Mouse (Mus musculus): ENCODE results near the gene Inpp1. TPM values are rescaled to one million over a fixed set of nuclear protein-coding genes. Genes with fewer than 3 reads are reported as not detected.

Inpp1 gene
- polyA plus RNA-seq, 1 experiment from 2014 or later, result 15.6 TPM

Other genes with a start within 250 kb of the Inpp1 start
- gene Nemp2, start 187.0 kb downstream of the Inpp1 start, polyA plus RNA-seq (2014; fragmentation: Nextera tagmentation; extraction: Ambion mirVana), result 14.3 and 16.2 TPM in 2 replicates
- gene Mfsd6, start 90.2 kb downstream of the Inpp1 start, polyA plus RNA-seq (2014; fragmentation: Nextera tagmentation; extraction: Ambion mirVana), result 6.4 and 6.6 TPM in 2 replicates
- gene Hibch, start 27.2 kb upstream of the Inpp1 start, polyA plus RNA-seq (2014; fragmentation: Nextera tagmentation; extraction: Ambion mirVana), result 22.7 and 24.1 TPM in 2 replicates
- 6.2 and 9.1 TPM in 2 replicates for gene 1700019D03Rik, start 202.5 kb upstream of the Inpp1 start, polyA plus RNA-seq (2014; fragmentation: Nextera tagmentation; extraction: Ambion mirVana)
- 0.50 and 0.52 TPM in 2 replicates for gene Mstn, start 244.0 kb upstream of the Inpp1 start, polyA plus RNA-seq (2014; fragmentation: Nextera tagmentation; extraction: Ambion mirVana)

Data from stomach, embryonic 14.5 days (tissue).